Mouse (Mus musculus): ENCODE data around the gene Usp24. TPM values are rescaled to one million over a fixed set of nuclear protein-coding genes. Genes with fewer than 3 reads are reported as not detected.

Usp24 gene
- polyA plus RNA-seq, 1 experiment from 2014 or later, result 28.4 TPM

DNA sequence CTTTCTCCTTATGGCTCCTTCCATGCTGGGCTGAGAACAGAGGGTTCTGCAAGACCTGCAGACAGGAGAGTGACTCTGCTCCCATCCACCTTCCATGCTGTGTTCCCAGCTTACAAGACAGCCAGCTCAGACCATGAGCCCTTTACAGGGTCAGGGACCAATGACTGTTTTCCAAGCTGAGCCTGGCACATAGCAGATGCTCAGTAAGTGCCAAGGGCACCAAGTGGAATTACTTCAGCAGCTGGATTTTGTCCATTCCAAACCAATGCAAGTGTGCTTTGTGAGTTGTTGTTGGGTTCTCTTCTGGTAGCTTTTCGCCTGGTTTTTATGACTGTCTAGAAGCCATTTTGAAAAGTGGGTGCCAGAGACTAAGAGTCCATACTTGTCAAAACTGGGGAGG, 167.8 kb downstream of the Usp24 start:
- TF ChIP-seq CTCF (IDR thresholded peaks at IDR 0.05), result no peak
- no peak for ATAC-seq
- ChIA-PET POLR2A (no interaction called here), CTCF (interaction anchor here (1.4 to 1.9 kb wide), 2 partner anchors 10 to 46 kb away, joined by 4 to 6 read pairs; no protein-coding TSS in a partner anchor)
- H3K27me3 ChIP-seq, result no peaks in the 10 kb centered on the region
- in situ Hi-C loops (cut with MboI; ENCODE audit: low pct_unique_long_range_greater_than_20kb), result no loop called here
- no peak for DNase-seq (ENCODE audit: low read depth, low spot score)

GRCm38 (mm10) chr4:106490620-106491019, 174.6 kb downstream of the Usp24 start:
- DNase-seq (ENCODE audit: low read depth, low spot score), result no peak
- H3K27me3 ChIP-seq, result no peaks in the 10 kb centered on the region
- in situ Hi-C loops (cut with MboI; ENCODE audit: low pct_unique_long_range_greater_than_20kb), result no loop called here
- TF ChIP-seq CTCF (IDR thresholded peaks at IDR 0.05), result no peak
- ChIA-PET CTCF (interaction anchor here (1.5 kb wide), 1 partner anchor 10 kb away, joined by 6 read pairs; no protein-coding TSS in a partner anchor), POLR2A (no interaction called here)
- ATAC-seq, result no peak

Other genes starting within 250 kb of the Usp24 start
- gene Pcsk9, start 148.1 kb downstream of the Usp24 start, polyA plus RNA-seq (2021), result 0.81 TPM
- gene Bsnd, start 176.1 kb downstream of the Usp24 start, polyA plus RNA-seq (2021), result 0.65 TPM
- 17.7 TPM for gene Dhcr24, start 244.8 kb downstream of the Usp24 start, polyA plus RNA-seq (2021)

Data from Patski (cell line).